Mouse (Mus musculus) thymus, adult 2 months (tissue): Measurements from ENCODE around the gene Vmn1r127.
"Not testable (repeated sequence)": the region's sequence is repeated elsewhere in the genome, so short reads cannot be mapped to it uniquely, and the experiment has no call there.

Experiments
- CTCF ChIP-seq: fragments of 200-500 bp; IDR thresholded peaks from 2 replicates; pipeline ENCODE4 v1.5.1; 2012; ENCODE audit warnings: mild to moderate bottlenecking, control low read depth, low read length, moderate library complexity, borderline replicate concordance; ENCODE audit not compliant: control insufficient read depth, poor library complexity, insufficient read depth; ENCODE audit errors: extremely low read depth
- POLR2A ChIP-seq: fragments of 200-500 bp; IDR thresholded peaks from 2 replicates; pipeline ENCODE4 v1.6.1; 2012; ENCODE audit warnings: mild to moderate bottlenecking, low read length, control low read depth, moderate library complexity; ENCODE audit not compliant: control insufficient read depth, poor library complexity, insufficient read depth; ENCODE audit errors: extremely low read depth

DNA sequence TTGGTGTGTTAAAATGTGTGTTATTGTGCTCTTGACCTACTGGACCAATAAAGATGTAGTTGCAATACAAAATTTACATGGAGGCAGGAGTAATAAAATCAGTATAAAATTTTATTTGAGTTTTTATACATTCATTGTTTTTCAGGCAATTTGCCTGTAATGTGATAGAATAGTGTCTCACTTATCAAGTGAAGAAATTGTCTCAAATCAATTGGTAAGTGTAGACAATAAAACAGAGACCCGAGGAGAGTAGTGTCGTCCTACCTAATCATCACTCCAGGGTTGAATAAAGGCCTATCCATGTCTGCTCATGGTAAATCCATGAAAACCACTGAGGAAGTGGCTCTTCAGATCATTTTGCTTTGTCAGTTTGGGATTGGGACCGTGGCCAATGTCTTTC lies 47.8 kb downstream of the Vmn1r127 start, which contains the start of gene Vmn1r125:
- not testable (repeated sequence) for TF ChIP-seq CTCF, POLR2A
